Mouse (Mus musculus) embryonic facial prominence, embryonic 14.5 days (tissue): ENCODE measurements around the gene Ywhaq. TPM values are rescaled to one million over a fixed set of nuclear protein-coding genes. Genes with fewer than 3 reads are reported as not detected.
"Not testable (repeated sequence)": the region's sequence is repeated elsewhere in the genome, so short reads cannot be mapped to it uniquely, and the experiment has no call there.

Experiments
- ATAC-seq: fragments of 200-750 bp; cut with Nextera tagmentation; 2 replicates; pipeline ENCODE4 v1.8.0; 2017; ENCODE audit warnings: low read depth, moderate number of reproducible peaks, moderate TSS enrichment
- DNase-seq: peaks from one replicate; pipeline ENCODE4 v3.0.0-alpha.2; 2015; ENCODE audit warnings: low spot score
- H3K27ac ChIP-seq: fragments of 300-500 bp; sonication (generic); replicated peaks from 2 replicates; pipeline ENCODE4 v1.5.1; 2014; ENCODE audit warnings: low read depth, mild to moderate bottlenecking, low read length, moderate library complexity
- H3K27me3 ChIP-seq: fragments of 300-500 bp; sonication (generic); replicated peaks from 2 replicates; pipeline ENCODE4 v1.6.1; 2014; ENCODE audit warnings: low read length; ENCODE audit not compliant: control insufficient read depth, insufficient read depth
- H3K36me3 ChIP-seq: fragments of 300-500 bp; sonication (generic); 2 replicates; pipeline ENCODE4 v1.6.1; 2014; ENCODE audit warnings: low read length, mixed read lengths; ENCODE audit not compliant: control insufficient read depth, insufficient read depth
- H3K4me1 ChIP-seq: fragments of 300-500 bp; sonication (generic); 2 replicates; pipeline ENCODE4 v1.6.1; 2014; ENCODE audit warnings: antibody characterized with exemption, low read length; ENCODE audit not compliant: control insufficient read depth, insufficient read depth
- H3K4me2 ChIP-seq: fragments of 300-500 bp; sonication (generic); 2 replicates; pipeline ENCODE4 v1.6.1; 2014; ENCODE audit warnings: low read depth, mild to moderate bottlenecking, low read length, moderate library complexity, mixed read lengths
- H3K4me3 ChIP-seq: fragments of 300-500 bp; sonication (generic); 2 replicates; pipeline ENCODE4 v1.5.1; 2014; ENCODE audit warnings: low read depth, mild to moderate bottlenecking, low read length
- H3K9ac ChIP-seq: fragments of 300-500 bp; sonication (generic); 2 replicates; pipeline ENCODE4 v1.6.1; 2014; ENCODE audit warnings: low read depth, mild to moderate bottlenecking, low read length, moderate library complexity, mixed read lengths
- H3K9me3 ChIP-seq: fragments of 300-500 bp; sonication (generic); 2 replicates; pipeline ENCODE4 v1.6.1; 2016; ENCODE audit warnings: low read length; ENCODE audit not compliant: control insufficient read depth
- WGBS: fragments of 180-500 bp; shearing (Covaris S2); extraction: QIAGEN DNeasy Blood & Tissue Kit; methylation state at CpG from one replicate; pipeline ENCODE4 v1.1.7; 2014; 5-methylcytosine and 5-hydroxymethylcytosine counted together
- polyA plus RNA-seq: library from polyadenylated mRNA; unstranded; fragments of >200 nt; fragmentation: Nextera tagmentation; extraction: Ambion mirVana; gene quantifications from 2 replicates; pipeline ENCODE4 v1.2.1, GENCODE M21; 2014

Ywhaq gene
- polyA plus RNA-seq, 1 experiment from 2014 or later: 556 TPM

GRCm38 (mm10) chr12:21402771-21403170, 14.7 kb downstream of the Ywhaq start:
- Histone ChIP-seq H3K27me3 (no peaks in the 10 kb centered on the region), H3K36me3 (peaks cover 70% of the 10 kb centered on the region), H3K4me3 (no peak overlapping the region), H3K9ac (no peak overlapping the region), H3K27ac (no peak overlapping the region), H3K4me1 (no peaks in the 10 kb centered on the region), H3K9me3 (peaks cover under 1% of the 10 kb centered on the region; the same call in 1 of the 2 replicates), H3K4me2 (no peak overlapping the region)
- ATAC-seq (no peak), DNase-seq (no peak)
- 92% methylated on average over 5 of the region's 5 CpGs for WGBS

GRCm38 (mm10) chr12:21386201-21386600, 31.2 kb downstream of the Ywhaq start:
- Histone ChIP-seq H3K9ac (no peak overlapping the region), H3K4me3 (no peak overlapping the region), H3K27ac (no peak overlapping the region), H3K27me3 (no peaks in the 10 kb centered on the region), H3K36me3 (peaks cover 44% of the 10 kb centered on the region), H3K4me2 (no peak overlapping the region), H3K4me1 (no peaks in the 10 kb centered on the region), H3K9me3 (no peaks in the 10 kb centered on the region)
- 91% methylated on average over 2 of the region's 2 CpGs for WGBS
- ATAC-seq: no peak
- no peak for DNase-seq

GRCm38 (mm10) chr12:21378765-21379346, 38.6 kb downstream of the Ywhaq start:
- not testable (repeated sequence) for H3K27ac ChIP-seq, H3K9ac ChIP-seq, H3K27me3 ChIP-seq, H3K4me3 ChIP-seq, ATAC-seq, H3K9me3 ChIP-seq, H3K4me2 ChIP-seq, H3K4me1 ChIP-seq, DNase-seq, H3K36me3 ChIP-seq
- 73% methylated on average over 6 of the region's 6 CpGs for WGBS

GRCm38 (mm10) chr12:21375376-21376157, 41.9 kb downstream of the Ywhaq start:
- H3K27ac ChIP-seq: no peak overlapping the region
- no peaks in the 10 kb centered on the region for H3K36me3 ChIP-seq
- no peaks in the 10 kb centered on the region for H3K9me3 ChIP-seq
- DNase-seq: no peak
- 36% methylated on average over 3 of the region's 3 CpGs for WGBS
- no peak overlapping the region for H3K4me3 ChIP-seq
- ATAC-seq: no peak
- H3K27me3 ChIP-seq: no peaks in the 10 kb centered on the region
- H3K9ac ChIP-seq: no peak overlapping the region
- H3K4me1 ChIP-seq: no peaks in the 10 kb centered on the region
- H3K4me2 ChIP-seq: no peak overlapping the region

GRCm38 (mm10) chr12:21373820-21374475, 43.5 kb downstream of the Ywhaq start:
- Histone ChIP-seq H3K27ac (peak overlapping the region; percentile 96), H3K36me3 (no peaks in the 10 kb centered on the region), H3K4me1 (no peaks in the 10 kb centered on the region), H3K9me3 (no peaks in the 10 kb centered on the region), H3K4me2 (peak overlapping the region; percentile 76), H3K27me3 (no peaks in the 10 kb centered on the region), H3K4me3 (peak overlapping the region; percentile 82), H3K9ac (peak overlapping the region; percentile 85)
- ATAC-seq (peak; percentile 64), DNase-seq (no peak)
- WGBS: 6% methylated on average over 15 of the region's 24 CpGs

DNA sequence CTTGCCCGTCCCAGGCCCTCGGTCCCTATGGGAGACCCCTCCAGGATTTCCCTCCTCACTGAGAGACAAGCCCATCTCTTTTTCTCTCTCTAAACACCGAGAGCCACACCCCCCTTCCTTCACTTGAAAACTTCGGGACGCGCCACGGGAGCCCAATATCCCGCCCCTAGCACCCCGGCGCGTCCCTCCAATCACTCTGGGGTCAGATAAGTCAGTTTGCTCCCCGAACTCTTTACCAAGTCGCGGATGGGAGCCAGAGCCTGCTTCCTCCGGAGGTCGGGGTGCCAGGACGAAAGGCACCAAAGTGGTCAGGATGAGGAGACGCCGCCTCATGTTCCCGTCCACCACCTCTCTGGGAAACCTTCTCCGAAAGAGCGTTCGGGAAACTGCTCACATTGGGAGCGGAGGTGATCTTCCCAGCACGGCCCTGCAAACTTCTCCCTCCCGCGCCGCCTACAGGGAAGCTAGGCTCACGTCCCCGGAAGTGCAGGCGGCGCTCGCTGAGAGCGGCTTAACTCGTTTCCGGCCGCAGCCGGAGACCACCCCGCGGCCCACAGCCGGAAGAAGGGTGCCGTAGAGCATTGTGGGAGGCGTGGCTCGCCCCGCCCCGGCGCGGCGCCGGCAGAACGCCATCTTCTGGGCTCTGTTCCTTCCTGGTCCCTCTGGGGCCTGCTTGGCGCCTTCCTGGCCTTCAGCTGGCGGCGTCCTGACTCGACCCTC, 44.2 kb downstream of the Ywhaq start, which contains the start of gene Adam17:
Gene Adam17 (minus strand): TSS at position 533 of the 720 bp plus-strand sequence.
- H3K4me1 ChIP-seq: no peaks in the 10 kb centered on the region
- under 1% methylated on average over 34 of the region's 55 CpGs for WGBS
- DNase-seq: peak; percentile 98
- ATAC-seq: peak; percentile 98
- peak within 1 kb of the TSS; percentile 96 for H3K27ac ChIP-seq
- no peaks in the 10 kb centered on the region for H3K36me3 ChIP-seq
- H3K9me3 ChIP-seq: no peaks in the 10 kb centered on the region
- peak within 1 kb of the TSS; percentile 88 for H3K9ac ChIP-seq
- H3K4me3 ChIP-seq: peak within 1 kb of the TSS; percentile 82
- H3K4me2 ChIP-seq: peak within 1 kb of the TSS; percentile 76
- no peaks in the 10 kb centered on the region for H3K27me3 ChIP-seq

DNA sequence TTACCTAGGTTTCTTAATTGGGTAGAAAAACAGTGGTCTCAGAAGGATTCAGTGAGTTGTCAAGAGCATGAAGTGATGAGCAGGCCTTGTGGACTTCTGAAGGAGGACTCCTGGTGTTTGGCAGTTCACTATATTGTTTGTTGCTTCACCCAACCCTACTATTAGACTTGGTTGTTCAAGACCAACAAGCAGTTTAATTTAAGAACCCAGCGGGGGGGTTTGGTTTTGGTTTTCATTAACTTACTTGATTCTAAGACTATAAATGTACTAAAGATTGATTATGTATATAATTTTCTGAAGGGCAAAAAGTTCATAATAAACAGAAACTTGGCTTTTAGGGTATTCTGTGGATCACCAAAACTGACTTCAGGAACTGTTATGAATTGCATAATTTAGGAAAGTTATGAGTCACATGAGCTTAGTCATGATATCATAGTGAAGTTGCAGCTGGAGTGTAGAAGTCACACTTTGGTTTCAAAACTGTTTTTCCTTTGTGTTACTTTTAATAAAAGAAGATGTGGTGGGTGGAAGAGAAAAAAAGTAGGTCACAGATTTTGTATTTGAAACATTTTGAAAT, 47.3 kb downstream of the Ywhaq start:
- Histone ChIP-seq H3K9ac (no peak overlapping the region), H3K27me3 (no peaks in the 10 kb centered on the region), H3K36me3 (no peaks in the 10 kb centered on the region), H3K9me3 (no peaks in the 10 kb centered on the region), H3K27ac (no peak overlapping the region), H3K4me3 (no peak overlapping the region), H3K4me1 (no peaks in the 10 kb centered on the region), H3K4me2 (no peak overlapping the region)
- ATAC-seq (no peak), DNase-seq (no peak)
- 96% methylated on average over 1 of the region's 1 CpGs for WGBS

DNA sequence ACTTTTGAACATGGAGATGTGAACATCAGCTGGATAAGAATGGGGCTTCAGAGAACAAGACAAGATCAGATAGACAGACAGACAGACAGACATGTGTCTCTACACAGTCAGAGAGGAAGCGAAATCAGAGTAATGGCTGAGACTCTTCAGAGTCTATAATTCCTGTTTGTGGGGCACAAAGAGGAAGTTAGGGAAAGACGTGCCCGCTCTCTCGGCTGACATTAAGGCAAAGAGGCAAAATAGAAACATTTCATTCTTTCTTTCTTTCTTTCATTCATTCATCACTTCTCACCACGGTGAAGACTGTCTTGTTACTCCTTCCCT, 48.4 kb downstream of the Ywhaq start:
- DNase-seq (no peak), ATAC-seq (no peak)
- Histone ChIP-seq H3K4me2 (no peak overlapping the region), H3K9ac (no peak overlapping the region), H3K9me3 (no peaks in the 10 kb centered on the region), H3K27me3 (no peaks in the 10 kb centered on the region), H3K27ac (no peak overlapping the region), H3K4me3 (no peak overlapping the region), H3K36me3 (no peaks in the 10 kb centered on the region), H3K4me1 (no peaks in the 10 kb centered on the region)
- WGBS: 92% methylated on average over 5 of the region's 5 CpGs
